Mouse (Mus musculus) MEL (cell line): ENCODE measurements around the gene Pigq.

Experiments used
- CTCF ChIP-seq, 3 experiments: IDR thresholded peaks in 2 of 3; conservative IDR thresholded peaks in 1 of 3; 2 replicates each; pipeline ENCODE4 v1.5.1; 2011 to 2012; ENCODE audit warnings: low read length in 3 of 3, low read depth in 2 of 3, mild to moderate bottlenecking in 2 of 3, improper control_type of control experiment in 1 of 3, inconsistent platforms in 1 of 3, mixed read lengths in 1 of 3, moderate library complexity in 1 of 3; ENCODE audit not compliant: control insufficient read depth in 1 of 3, insufficient read depth in 1 of 3, poor library complexity in 1 of 3, severe bottlenecking in 1 of 3
- HCFC1 ChIP-seq: IDR thresholded peaks from 2 replicates; pipeline ENCODE4 v1.6.1; 2012; ENCODE audit warnings: low read depth, mild to moderate bottlenecking, inconsistent platforms, low read length, improper control_type of control experiment, moderate library complexity
- JUND ChIP-seq: IDR thresholded peaks from 2 replicates; pipeline ENCODE4 v1.6.1; 2011; ENCODE audit warnings: low read depth, mild to moderate bottlenecking, improper control_type of control experiment, low read length
- MXI1 ChIP-seq: IDR thresholded peaks from 2 replicates; pipeline ENCODE4 v1.6.1; 2011; ENCODE audit warnings: mild to moderate bottlenecking, low read depth, low read length, improper control_type of control experiment
- POLR2A ChIP-seq, 2 experiments: IDR thresholded peaks; 2 replicates each; pipeline ENCODE4 v1.6.1; 2011 to 2012; ENCODE audit warnings: low read length in 2 of 2, mild to moderate bottlenecking in 2 of 2, control low read depth in 1 of 2, improper control_type of control experiment in 1 of 2, low read depth in 1 of 2, moderate library complexity in 1 of 2; ENCODE audit not compliant: control insufficient read depth in 1 of 2, insufficient read depth in 1 of 2, poor library complexity in 1 of 2
- RCOR1 ChIP-seq: IDR thresholded peaks from 2 replicates; pipeline ENCODE4 v1.6.1; 2012; ENCODE audit warnings: low read depth, mild to moderate bottlenecking, inconsistent platforms, low read length, improper control_type of control experiment
- SMC3 ChIP-seq: IDR thresholded peaks from 2 replicates; pipeline ENCODE4 v1.6.1; 2011; ENCODE audit warnings: low read depth, low read length, improper control_type of control experiment
- TBP ChIP-seq: IDR thresholded peaks from 2 replicates; pipeline ENCODE4 v1.8.0; 2011; ENCODE audit warnings: low read depth, low read length, improper control_type of control experiment

GRCm38 (mm10) chr17:25951803-25952623 lies 7.3 kb upstream of the Pigq start, which contains the start of gene A930017K11Rik:
- TF ChIP-seq HCFC1 (no peak), SMC3 (no peak), POLR2A (IDR thresholded peaks at IDR 0.05; ENCODE audit: control insufficient read depth in 1 of 2, insufficient read depth in 1 of 2, low read depth in 1 of 2, low read length in 2 of 2, poor library complexity in 1 of 2) (no peak), JUND (no peak), MXI1 (no peak), CTCF (IDR thresholded peaks at IDR 0.05 in 2 of 3, conservative IDR thresholded peaks at IDR 0.05 in 1 of 3; ENCODE audit: control insufficient read depth in 1 of 3, insufficient read depth in 1 of 3, low read depth in 2 of 3, low read length in 3 of 3, poor library complexity in 1 of 3, severe bottlenecking in 1 of 3) (no peak), RCOR1 (no peak), TBP (no peak)
